Mouse (Mus musculus) kidney, adult 10 weeks (tissue): ENCODE data around the gene Ncoa6. TPM values are rescaled to one million over a fixed set of nuclear protein-coding genes. Genes with fewer than 3 reads are reported as not detected.

Source experiments
- polyA plus RNA-seq: library from polyadenylated mRNA; stranded (reverse); fragments of 350-450 nt; fragmentation: Illumina TruSeq; extraction: RNeasy Lipid Tissue Mini Kit (QIAGEN cat#74804); gene quantifications from one replicate; pipeline ENCODE4 v1.2.3, GENCODE M21; 2014; ENCODE audit warnings: low read depth, low replicate concordance

The Ncoa6 gene
- 31.2 TPM for polyA plus RNA-seq

DNA sequence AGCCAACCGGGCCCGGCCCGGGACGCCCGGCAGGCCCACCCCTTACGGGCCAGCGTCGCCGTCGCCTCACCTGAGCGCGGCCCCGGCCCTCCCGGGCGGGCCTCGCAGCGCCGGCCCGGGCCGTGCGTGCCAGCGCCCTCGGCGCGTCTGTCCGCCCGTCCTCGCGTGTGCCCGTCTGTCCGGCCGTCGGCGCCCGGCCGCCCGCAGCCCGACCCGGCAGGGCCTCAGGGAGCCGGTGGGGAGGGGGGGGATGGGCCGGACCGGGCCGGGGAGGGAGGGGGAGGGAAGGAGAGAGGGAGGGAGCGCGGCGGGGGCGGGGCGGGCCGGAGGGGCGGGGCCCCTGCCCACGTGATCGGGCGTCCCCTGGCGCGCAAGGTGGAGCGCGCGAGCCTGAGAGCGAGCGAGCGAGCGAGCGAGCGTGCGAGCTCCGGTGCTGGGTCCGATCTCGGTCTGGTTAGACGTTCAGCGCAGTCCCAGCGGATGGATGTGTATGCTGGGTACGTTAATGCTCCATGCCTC is at the start of gene Ncoa6:
TSS of gene Ncoa6 (minus strand) at position 325 of the 519 bp plus-strand sequence.

DNA sequence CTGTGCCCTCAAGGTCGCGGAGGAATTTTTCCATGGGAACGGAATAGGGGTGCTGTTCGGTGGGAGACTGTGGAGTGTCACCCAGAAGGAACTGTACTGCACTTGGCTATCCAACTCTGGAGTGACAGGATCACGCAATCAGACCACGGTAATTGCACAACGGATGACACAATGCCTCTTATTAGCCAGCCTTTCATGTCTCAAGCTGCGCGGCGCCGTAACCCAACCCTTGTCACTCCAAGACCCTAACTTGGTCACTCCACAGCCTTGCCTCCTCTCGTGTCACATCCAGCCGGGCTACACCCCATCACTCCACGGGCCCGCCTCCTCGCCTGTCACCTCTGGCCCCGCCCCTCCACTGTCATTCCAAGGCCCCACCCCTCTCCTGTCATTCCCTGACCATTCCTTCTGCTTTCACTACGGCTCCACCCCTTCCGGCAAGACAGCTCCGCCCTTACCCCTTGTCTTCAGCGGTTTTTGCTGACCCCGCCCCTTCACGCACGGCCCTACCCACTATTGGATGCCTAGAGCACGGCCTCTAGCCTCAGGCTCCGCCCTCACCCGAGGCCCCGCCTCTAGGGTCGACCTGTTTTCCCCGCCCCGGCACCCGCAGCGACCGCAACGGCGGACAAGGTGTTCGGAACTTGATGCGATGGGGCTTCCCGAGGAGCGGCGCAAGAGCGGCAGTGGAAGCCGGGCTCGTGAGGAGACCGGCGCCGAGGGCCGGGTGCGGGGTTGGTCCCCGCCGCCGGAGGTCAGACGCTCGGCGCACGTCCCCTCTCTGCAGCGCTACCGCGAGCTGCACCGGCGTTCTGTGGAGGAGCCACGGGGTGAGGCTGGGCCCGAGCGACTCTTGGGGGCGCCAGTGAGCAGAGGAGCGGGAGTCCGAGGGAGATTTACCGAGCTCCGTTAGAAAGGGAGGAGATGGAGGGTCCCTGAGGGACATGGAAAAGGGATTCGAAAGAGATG is 44.0 kb upstream of the Ncoa6 start, which contains the start of the genes Acss2 and Ggt7:
TSS of gene Acss2 (plus strand) at position 494 of the 969 bp plus-strand sequence.
TSS of gene Ggt7 (minus strand) at position 783 of the 969 bp plus-strand sequence.

DNA sequence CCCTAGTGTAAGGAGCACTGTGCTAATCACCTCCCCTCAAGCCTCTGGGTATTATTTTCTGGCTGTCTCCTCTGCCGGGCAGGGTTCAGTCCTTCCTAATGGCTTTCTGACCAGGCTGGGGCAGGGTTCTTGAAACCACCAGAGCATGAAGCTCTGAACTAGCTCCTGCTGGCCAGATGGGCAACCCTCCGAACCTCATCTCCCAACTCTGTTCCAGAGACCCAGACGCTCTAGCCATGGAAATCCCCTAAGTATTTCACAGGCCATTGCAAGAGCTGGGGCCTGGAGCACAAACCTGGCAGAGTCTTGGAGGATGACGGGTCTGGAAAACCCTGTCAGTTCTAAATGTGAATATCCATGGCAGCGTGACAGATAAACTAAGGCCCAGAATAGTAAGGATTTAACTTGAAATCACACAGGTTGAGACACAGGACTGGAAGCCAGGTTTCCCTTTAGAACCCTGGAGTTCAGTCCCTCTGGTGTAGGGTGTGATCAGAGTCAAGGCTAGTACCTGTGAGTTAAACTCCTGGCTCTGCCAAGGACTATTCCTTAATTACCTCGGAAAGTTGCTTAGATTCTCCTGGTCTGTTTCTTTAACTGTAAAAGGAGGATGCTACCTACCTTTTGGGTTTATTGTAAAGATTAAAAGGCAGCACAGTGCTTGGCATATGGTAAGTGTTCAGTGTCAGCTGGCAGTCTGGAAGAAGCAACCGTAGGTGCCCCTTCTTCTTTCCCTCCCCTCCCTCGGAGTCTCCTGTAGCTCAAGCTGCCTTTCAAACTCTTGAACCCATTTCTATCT is 93.2 kb downstream of the Ncoa6 start, which contains the start of gene Trp53inp2:
TSS of gene Trp53inp2 (plus strand) at position 799 of the 799 bp plus-strand sequence.

DNA sequence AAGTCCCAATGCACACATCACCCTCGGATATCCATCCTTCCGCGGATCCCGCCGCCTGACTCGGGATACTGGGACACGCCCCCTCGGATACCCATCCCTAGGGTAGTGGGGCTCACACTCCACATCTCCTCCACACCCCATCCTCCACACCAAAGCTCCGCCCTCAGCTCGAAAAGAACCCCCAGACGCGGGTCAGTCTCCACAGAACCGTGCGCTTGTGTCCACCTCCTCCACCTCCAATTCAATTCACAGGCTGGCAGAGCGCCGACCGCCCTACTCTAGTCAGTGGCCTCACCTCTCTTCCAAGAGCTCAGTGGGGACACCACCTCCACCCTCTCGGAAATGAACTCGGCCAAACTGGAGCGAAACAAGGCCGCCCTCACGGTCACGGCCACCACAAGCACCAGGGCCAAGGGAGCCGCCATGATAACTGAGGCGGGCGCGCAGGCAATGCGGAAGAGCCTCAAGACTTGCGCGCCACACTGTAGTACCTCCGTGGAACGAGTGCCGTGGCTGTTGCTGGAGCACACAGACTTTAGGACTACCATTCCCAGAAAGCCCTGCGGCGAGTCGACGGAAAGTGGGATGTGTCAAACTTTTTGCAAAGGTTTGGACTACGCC is 116.6 kb downstream of the Ncoa6 start, which contains the start of gene Pigu:
TSS of gene Pigu (minus strand) at position 460 of the 621 bp plus-strand sequence.

Other genes starting within 250 kb of the Ncoa6 start
- gene Dynlrb1, start 237.4 kb downstream of the Ncoa6 start, polyA plus RNA-seq: 180 TPM
- 0.61 TPM for gene Map1lc3a, start 197.6 kb downstream of the Ncoa6 start, polyA plus RNA-seq
- 51.5 TPM for gene Pigu, start 116.5 kb downstream of the Ncoa6 start, polyA plus RNA-seq
- 153 TPM for gene Trp53inp2, start 92.8 kb downstream of the Ncoa6 start, polyA plus RNA-seq
- gene Acss2, start 44.1 kb upstream of the Ncoa6 start, polyA plus RNA-seq: 73.7 TPM
- not detected for gene Ggt7, start 44.3 kb upstream of the Ncoa6 start, polyA plus RNA-seq
- gene Gss, start 118.9 kb upstream of the Ncoa6 start, polyA plus RNA-seq: 31.7 TPM
- not detected for gene Myh7b, start 137.3 kb upstream of the Ncoa6 start, polyA plus RNA-seq
- 81.1 TPM for gene Trpc4ap, start 218.5 kb upstream of the Ncoa6 start, polyA plus RNA-seq